Mouse (Mus musculus) heart, embryonic 16.5 days (tissue): ENCODE results near the gene Pcdh15. TPM values are rescaled to one million over a fixed set of nuclear protein-coding genes. Genes with fewer than 3 reads are reported as not detected.

ENCODE experiments used
- ATAC-seq: fragments of 200-750 bp; cut with Nextera tagmentation; replicated peaks from 2 replicates; pipeline ENCODE4 v1.8.0; 2017; ENCODE audit warnings: moderate number of reproducible peaks; ENCODE audit not compliant: insufficient read depth, low FRiP score; ENCODE audit errors: extremely low read depth
- H3K27ac ChIP-seq: fragments of 300-500 bp; sonication (generic); 2 replicates; pipeline ENCODE4 v1.5.1; 2014; ENCODE audit warnings: mild to moderate bottlenecking, low read length, control low read depth, moderate library complexity
- H3K27me3 ChIP-seq: fragments of 300-500 bp; sonication (generic); 2 replicates; pipeline ENCODE4 v1.6.1; 2014; ENCODE audit warnings: low read length, mixed read lengths; ENCODE audit not compliant: control insufficient read depth, insufficient read depth
- H3K36me3 ChIP-seq: fragments of 300-500 bp; sonication (generic); 2 replicates; pipeline ENCODE4 v1.6.1; 2014; ENCODE audit not compliant: control insufficient read depth, insufficient read depth
- H3K4me1 ChIP-seq: fragments of 300-500 bp; sonication (generic); 2 replicates; pipeline ENCODE4 v1.6.1; 2014; ENCODE audit warnings: low read length, mixed read lengths; ENCODE audit not compliant: control insufficient read depth, insufficient read depth
- H3K4me2 ChIP-seq: fragments of 300-500 bp; sonication (generic); 2 replicates; pipeline ENCODE4 v1.6.1; 2014; ENCODE audit warnings: low read depth, mild to moderate bottlenecking, control low read depth, low read length
- H3K4me3 ChIP-seq: fragments of 300-500 bp; sonication (generic); 2 replicates; pipeline ENCODE4 v1.5.1; 2014; ENCODE audit warnings: mild to moderate bottlenecking, control low read depth, low read length
- H3K9ac ChIP-seq: fragments of 300-500 bp; sonication (generic); 2 replicates; pipeline ENCODE4 v1.6.1; 2014; ENCODE audit warnings: low read length, control low read depth
- H3K9me3 ChIP-seq: fragments of 300-500 bp; sonication (generic); replicated peaks from 2 replicates; pipeline ENCODE4 v1.6.1; 2016; ENCODE audit warnings: low read length; ENCODE audit not compliant: control insufficient read depth
- WGBS: fragments of 180-500 bp; shearing (Covaris S2); extraction: QIAGEN DNeasy Blood & Tissue Kit; methylation state at CpG from one replicate; pipeline ENCODE4 v1.1.7; 2014; 5-methylcytosine and 5-hydroxymethylcytosine counted together
- polyA plus RNA-seq: library from polyadenylated mRNA; unstranded; fragments of >200 nt; fragmentation: Nextera tagmentation; extraction: Ambion mirVana; gene quantifications from 2 replicates; pipeline ENCODE4 v1.2.1, GENCODE M21; 2015

The Pcdh15 gene
- polyA plus RNA-seq, 1 experiment from 2014 or later: 0.49 TPM

DNA sequence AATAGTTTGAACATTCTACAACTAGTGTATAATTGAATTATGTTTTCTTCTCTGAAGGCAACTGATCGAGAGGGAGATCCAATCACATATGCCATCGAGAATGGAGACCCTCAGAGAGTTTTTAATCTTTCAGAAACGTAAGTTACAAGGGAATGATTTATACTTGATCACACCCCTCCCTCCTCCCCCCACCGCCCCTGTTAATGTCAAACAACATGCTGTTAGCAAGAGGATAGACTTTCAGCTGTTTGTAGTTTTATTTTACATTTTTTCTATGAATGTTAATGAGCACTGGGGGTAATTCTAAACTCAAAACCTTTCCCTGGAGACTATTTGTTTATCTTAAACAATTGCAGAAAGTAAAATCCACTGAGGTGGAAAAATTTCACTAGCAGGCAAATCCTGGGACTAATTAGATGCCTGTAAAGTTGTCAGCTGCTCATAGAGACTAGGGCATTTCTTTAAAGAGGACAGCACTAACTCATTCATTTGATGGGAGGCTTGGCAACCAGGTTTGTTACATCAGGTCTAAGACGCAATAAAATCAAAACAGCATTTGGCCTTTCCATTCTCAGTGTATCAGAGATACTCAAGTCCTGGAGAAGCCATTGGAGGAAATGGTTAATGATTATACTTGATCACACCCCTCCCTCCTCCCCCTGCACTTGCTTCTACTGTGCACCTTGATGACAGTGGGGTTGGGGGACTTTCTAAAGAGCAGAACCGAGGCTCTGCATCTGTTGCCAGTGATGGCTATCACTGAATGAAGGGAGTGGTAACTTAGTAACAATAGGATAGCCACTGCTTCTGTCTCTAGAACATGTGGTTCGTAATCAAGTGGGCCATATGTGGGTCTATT is 1280.4 kb downstream of the Pcdh15 start:
- H3K27me3 ChIP-seq: no peaks in the 10 kb centered on the region
- H3K36me3 ChIP-seq: no peaks in the 10 kb centered on the region
- H3K9ac ChIP-seq: no peak overlapping the region
- H3K9me3 ChIP-seq: no peaks in the 10 kb centered on the region
- H3K4me3 ChIP-seq: no peak overlapping the region
- ATAC-seq: no peak
- H3K4me1 ChIP-seq: no peaks in the 10 kb centered on the region
- H3K4me2 ChIP-seq: no peak overlapping the region
- H3K27ac ChIP-seq: no peak overlapping the region
- 65% methylated on average over 7 of the region's 7 CpGs for WGBS

DNA sequence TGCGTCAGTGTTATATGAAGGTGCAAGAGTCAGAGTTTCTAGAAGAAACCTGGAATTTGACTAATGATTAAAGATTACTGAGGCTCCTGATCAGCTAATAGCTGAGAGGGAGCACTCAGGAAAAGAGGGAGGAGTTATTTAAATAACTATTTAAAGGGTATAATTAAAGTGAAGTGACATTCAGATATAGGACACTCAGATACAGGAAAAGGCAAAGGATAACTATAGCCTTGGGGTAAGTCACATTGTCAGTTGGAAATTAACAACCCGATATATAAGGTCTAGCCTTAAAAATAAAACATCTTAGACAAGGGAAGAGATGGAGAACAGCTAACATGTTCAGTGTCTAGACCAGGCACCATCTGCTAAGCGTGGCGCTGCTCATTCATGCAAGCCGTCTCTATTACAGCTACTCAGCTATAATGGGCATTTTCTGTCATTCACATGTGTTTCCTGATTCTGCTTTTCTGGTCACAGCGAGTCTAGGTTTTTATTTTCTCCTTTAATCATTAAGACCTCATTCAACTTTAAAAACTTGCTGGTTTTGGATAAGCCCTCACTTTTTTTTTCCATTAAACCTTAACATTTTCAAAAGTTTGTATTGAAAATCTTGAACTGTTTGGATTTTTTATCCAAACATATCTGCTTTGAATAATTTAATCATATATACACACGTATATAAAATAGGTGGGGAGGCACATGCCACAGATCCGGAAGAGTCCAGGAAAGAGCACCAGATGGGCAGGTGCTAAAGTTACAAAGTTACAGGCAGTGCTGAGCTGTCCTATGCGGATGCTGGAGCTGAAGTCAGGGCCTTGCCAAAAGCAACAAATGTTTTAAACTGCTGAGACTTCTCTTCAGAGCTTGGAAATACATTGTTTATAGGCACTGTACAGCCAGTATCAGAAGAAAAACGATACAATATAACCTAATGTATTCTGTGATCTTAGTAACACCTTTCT is 1288.7 kb downstream of the Pcdh15 start:
- 72% methylated on average over 10 of the region's 10 CpGs for WGBS
- no peaks in the 10 kb centered on the region for H3K27me3 ChIP-seq
- no peaks in the 10 kb centered on the region for H3K36me3 ChIP-seq
- no peak overlapping the region for H3K27ac ChIP-seq
- no peak for ATAC-seq
- no peak overlapping the region for H3K9ac ChIP-seq
- no peak overlapping the region for H3K4me2 ChIP-seq
- H3K4me3 ChIP-seq: no peak overlapping the region
- H3K4me1 ChIP-seq: no peaks in the 10 kb centered on the region
- no peaks in the 10 kb centered on the region for H3K9me3 ChIP-seq

DNA sequence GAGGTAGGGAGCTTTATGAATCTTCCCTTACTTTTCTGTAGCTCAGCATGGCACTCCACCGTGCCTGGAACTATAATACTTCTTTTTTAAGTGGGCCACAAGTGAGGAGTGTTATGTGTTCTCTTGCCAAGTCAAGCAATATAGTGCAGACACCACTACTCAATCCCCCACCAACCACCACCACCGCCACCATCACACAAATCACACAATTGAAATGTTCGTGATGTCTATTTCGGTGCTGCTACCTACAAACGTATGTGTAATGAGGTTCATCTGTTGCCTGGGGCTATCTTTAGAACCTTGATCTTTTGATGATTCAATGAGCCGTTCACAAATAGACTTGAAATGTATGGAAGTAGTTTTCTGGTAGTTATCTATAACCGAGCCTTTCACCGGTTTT is 1304.0 kb downstream of the Pcdh15 start:
- no peaks in the 10 kb centered on the region for H3K36me3 ChIP-seq
- H3K9ac ChIP-seq: no peak overlapping the region
- no peaks in the 10 kb centered on the region for H3K9me3 ChIP-seq
- H3K27me3 ChIP-seq: no peaks in the 10 kb centered on the region
- no peak overlapping the region for H3K27ac ChIP-seq
- no peak overlapping the region for H3K4me3 ChIP-seq
- ATAC-seq: no peak
- WGBS: 81% methylated on average over 8 of the region's 8 CpGs
- no peak overlapping the region for H3K4me2 ChIP-seq
- no peaks in the 10 kb centered on the region for H3K4me1 ChIP-seq

DNA sequence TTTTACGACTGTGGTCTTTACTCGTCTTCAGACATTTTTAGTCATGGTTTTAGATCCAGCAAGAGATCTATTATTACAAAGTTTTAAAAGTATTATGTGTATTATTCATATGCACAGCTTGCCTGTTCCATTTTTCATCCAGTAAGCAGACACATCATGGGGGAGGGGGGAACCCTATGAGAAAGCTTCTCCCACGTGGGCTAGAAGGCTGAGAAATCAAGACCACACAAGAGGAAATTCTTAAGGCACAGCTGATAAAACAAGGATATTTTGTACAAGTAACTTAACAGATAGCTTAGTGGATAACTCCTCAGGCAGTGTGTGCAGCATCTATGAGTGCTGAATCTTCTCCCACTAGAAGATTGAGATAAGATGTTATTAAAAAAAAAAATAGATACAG is 1314.9 kb downstream of the Pcdh15 start:
- WGBS: 53% methylated on average over 3 of the region's 3 CpGs
- H3K36me3 ChIP-seq: no peaks in the 10 kb centered on the region
- no peak for ATAC-seq
- no peak overlapping the region for H3K4me3 ChIP-seq
- H3K9ac ChIP-seq: no peak overlapping the region
- no peaks in the 10 kb centered on the region for H3K4me1 ChIP-seq
- H3K9me3 ChIP-seq: no peaks in the 10 kb centered on the region
- no peak overlapping the region for H3K4me2 ChIP-seq
- H3K27me3 ChIP-seq: no peaks in the 10 kb centered on the region
- no peak overlapping the region for H3K27ac ChIP-seq

DNA sequence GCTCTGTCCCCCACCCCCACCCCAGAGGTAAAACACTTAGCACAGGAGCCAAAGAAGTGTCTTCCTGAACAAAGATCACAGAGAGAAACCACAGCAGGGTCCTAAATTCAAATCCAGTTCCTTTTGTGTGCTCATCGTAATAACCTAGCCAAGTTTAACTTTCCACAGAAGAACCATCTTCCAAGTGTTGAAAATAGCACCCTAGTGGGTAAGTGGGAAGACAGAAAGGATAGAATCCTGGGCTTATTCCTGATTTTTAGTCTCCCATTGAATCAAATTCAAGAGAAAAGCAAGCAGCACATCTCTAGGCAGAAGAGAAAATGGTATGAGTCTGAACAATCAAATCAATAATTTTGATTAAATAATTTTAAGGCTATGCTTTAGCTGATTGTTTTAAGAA is 1315.8 kb downstream of the Pcdh15 start:
- no peak overlapping the region for H3K9ac ChIP-seq
- 81% methylated on average over 1 of the region's 1 CpGs for WGBS
- ATAC-seq: no peak
- no peaks in the 10 kb centered on the region for H3K27me3 ChIP-seq
- H3K36me3 ChIP-seq: no peaks in the 10 kb centered on the region
- no peaks in the 10 kb centered on the region for H3K9me3 ChIP-seq
- H3K27ac ChIP-seq: no peak overlapping the region
- no peaks in the 10 kb centered on the region for H3K4me1 ChIP-seq
- H3K4me3 ChIP-seq: no peak overlapping the region
- no peak overlapping the region for H3K4me2 ChIP-seq

DNA sequence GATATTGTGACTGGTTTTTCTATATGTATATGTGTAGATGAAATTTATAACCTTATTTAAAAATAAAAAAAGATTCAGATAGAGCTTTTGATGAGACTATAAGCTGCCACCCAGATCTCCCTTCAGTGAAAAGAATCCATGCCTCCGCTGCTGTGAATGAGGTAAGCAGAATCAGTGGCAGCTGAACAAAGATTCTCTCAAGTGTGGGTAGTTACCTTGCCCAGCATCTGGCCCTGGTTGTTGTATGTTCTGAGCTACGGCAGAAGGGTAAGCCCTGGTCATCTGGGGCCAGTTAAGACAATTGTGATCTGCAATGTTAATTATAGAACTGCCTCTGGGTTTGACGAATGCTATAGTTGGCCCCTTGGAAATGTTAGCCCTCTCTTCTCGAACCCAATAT is 1316.2 kb downstream of the Pcdh15 start:
- Histone ChIP-seq H3K4me2 (no peak overlapping the region), H3K4me1 (no peaks in the 10 kb centered on the region), H3K4me3 (no peak overlapping the region), H3K27me3 (no peaks in the 10 kb centered on the region), H3K9me3 (no peaks in the 10 kb centered on the region), H3K9ac (no peak overlapping the region), H3K36me3 (no peaks in the 10 kb centered on the region), H3K27ac (no peak overlapping the region)
- no peak for ATAC-seq
- WGBS: 72% methylated on average over 4 of the region's 4 CpGs

DNA sequence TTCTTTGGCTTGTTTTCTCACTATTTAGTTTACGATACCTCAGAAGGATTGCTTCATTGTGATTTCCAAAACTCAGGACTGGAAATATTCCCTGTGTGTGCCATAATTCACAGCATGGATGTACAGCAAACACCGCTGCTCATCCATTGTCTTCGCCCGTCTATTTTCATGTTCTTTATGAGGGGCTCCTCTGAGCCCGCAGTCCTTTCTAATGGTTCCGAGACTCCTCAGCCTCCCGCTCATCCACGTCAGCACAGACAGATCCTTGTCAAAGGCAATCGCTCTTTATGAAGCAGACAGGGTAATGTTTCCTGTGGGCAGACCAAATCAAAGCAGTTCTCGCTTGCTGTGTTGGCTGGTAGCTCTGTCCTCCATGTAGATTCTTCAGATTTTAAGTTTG is 1316.8 kb downstream of the Pcdh15 start:
- 86% methylated on average over 10 of the region's 10 CpGs for WGBS
- Histone ChIP-seq H3K9me3 (no peaks in the 10 kb centered on the region), H3K36me3 (no peaks in the 10 kb centered on the region), H3K4me2 (no peak overlapping the region), H3K27me3 (no peaks in the 10 kb centered on the region), H3K4me3 (no peak overlapping the region), H3K4me1 (no peaks in the 10 kb centered on the region), H3K27ac (no peak overlapping the region), H3K9ac (no peak overlapping the region)
- ATAC-seq: no peak

DNA sequence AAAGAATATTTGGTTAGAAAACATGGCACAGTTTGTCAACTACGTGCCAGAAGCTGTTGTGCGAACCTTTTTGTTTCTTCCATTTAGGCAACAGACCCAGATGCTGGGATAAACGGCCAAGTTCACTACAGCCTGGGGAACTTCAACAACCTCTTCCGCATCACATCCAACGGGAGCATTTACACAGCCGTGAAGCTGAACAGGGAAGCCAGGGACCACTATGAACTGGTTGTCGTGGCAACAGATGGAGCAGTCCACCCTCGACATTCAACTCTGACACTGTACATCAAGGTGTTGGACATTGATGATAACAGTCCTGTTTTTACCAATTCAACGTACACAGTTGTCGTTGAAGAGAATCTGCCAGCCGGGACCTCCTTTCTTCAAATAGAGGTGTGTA is 1350.9 kb downstream of the Pcdh15 start:
- Histone ChIP-seq H3K9me3 (no peaks in the 10 kb centered on the region), H3K27me3 (no peaks in the 10 kb centered on the region), H3K4me1 (no peaks in the 10 kb centered on the region), H3K4me3 (no peak overlapping the region), H3K27ac (no peak overlapping the region), H3K4me2 (no peak overlapping the region), H3K36me3 (no peaks in the 10 kb centered on the region), H3K9ac (no peak overlapping the region)
- no peak for ATAC-seq
- 83% methylated on average over 11 of the region's 11 CpGs for WGBS

DNA sequence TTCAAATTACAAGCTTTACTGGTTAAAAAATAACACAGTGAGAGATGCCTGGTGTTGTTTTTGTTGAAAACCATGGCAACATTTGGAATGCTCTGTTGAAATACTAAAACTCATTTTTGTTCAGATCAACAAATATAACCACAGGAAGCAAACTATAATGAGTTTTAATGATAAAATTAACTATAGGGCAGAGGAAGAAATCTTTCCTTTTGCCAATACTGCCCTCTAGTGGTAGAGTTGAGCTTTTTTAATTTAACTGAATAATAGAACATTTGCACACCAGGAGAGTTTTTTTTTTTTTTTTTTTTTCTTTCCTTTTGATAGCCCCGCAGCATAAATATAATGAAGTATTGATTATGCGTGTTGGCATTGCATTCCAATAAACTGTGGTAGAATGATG is 1364.8 kb downstream of the Pcdh15 start:
- Histone ChIP-seq H3K9ac (no peak overlapping the region), H3K27ac (no peak overlapping the region), H3K4me1 (no peaks in the 10 kb centered on the region), H3K9me3 (no peaks in the 10 kb centered on the region), H3K4me3 (no peak overlapping the region), H3K36me3 (no peaks in the 10 kb centered on the region), H3K4me2 (no peak overlapping the region), H3K27me3 (no peaks in the 10 kb centered on the region)
- ATAC-seq: no peak
- WGBS: 8% methylated on average over 2 of the region's 2 CpGs
